Comparison of ENCODE assay signal across 8 mouse cellular contexts in genomic region chr4:128899332-128899731, GRCm38 (mm10). TPM values are rescaled to one million over a fixed set of nuclear protein-coding genes. Genes with fewer than 3 reads are reported as not detected.
A peak's percentile ranks its signal among the peaks of the same experiment; 100 is the strongest.
DNase-seq lines count a peak whose midpoint lies in the region; ATAC-seq and TF ChIP-seq lines count a peak whose summit lies in the region.

No protein-coding gene starts in this region.

- DNase-seq in brain, embryonic 14.5 days (ENCODE audit: low read depth), result peak; percentile 98
- DNase-seq in embryo, embryonic 9.5 days (ENCODE audit: extremely low spot score), result peak; percentile 68
- DNase-seq in heart, embryonic 10.5 days (ENCODE audit: low spot score), result peak; percentile 86
- DNase-seq in kidney, adult 2 months, result peak; percentile 83
- DNase-seq in left cerebral cortex, postnatal 36 days (ENCODE audit: low spot score in 2 of 2), result peak; percentile 64 to 65
- peak; percentile 62 for DNase-seq in stomach, postnatal 0 days (ENCODE audit: low spot score)
- no peak for DNase-seq in spleen, postnatal 36 days (ENCODE audit: low spot score in 2 of 2)

- H3K9ac ChIP-seq in midbrain, embryonic 13.5 days (replicated peaks), result peak overlapping the region; percentile 58; the same call in 1 of the 2 replicates
- H3K9ac ChIP-seq in stomach, postnatal 0 days (ENCODE audit: low read length), result peak overlapping the region; percentile 35; the same call in 1 of the 2 replicates

- H3K4me3 ChIP-seq in heart, embryonic 10.5 days, result no peak overlapping the region
- H3K4me3 ChIP-seq in kidney, adult 2 months (ENCODE audit: insufficient read depth, low read depth, low read length), result no peak overlapping the region
- no peak overlapping the region for H3K4me3 ChIP-seq in midbrain, embryonic 13.5 days (replicated peaks)
- H3K4me3 ChIP-seq in stomach, postnatal 0 days (ENCODE audit: low read depth, low read length), result no peak overlapping the region

- 0 out of 2 replicates have a peak overlapping the region, but pooled peaks have one; percentile 9 for H3K4me2 ChIP-seq in midbrain, embryonic 13.5 days (replicated peaks)
- no peak overlapping the region for H3K4me2 ChIP-seq in stomach, postnatal 0 days (replicated peaks; ENCODE audit: low read depth)

- H3K27ac ChIP-seq in heart, embryonic 10.5 days, result peak overlapping the region; percentile 88
- H3K27ac ChIP-seq in kidney, adult 2 months (ENCODE audit: insufficient read depth, low read depth, low read length), result no peak overlapping the region; the same call in 1 of the 2 replicates
- peak overlapping the region; percentile 94 for H3K27ac ChIP-seq in midbrain, embryonic 13.5 days
- peak overlapping the region; percentile 65 for H3K27ac ChIP-seq in stomach, postnatal 0 days (replicated peaks)

- 5% methylated on average over 6 of the region's 6 CpGs for WGBS in heart, embryonic 10.5 days
- WGBS in kidney, adult 2 months, result 16% methylated on average over 6 of the region's 6 CpGs
- 0% methylated on average over 6 of the region's 6 CpGs for WGBS in midbrain, embryonic 13.5 days
- WGBS in stomach, postnatal 0 days, result 7% methylated on average over 6 of the region's 6 CpGs

- intact Hi-C loops in left cerebral cortex, postnatal 36 days (cut with DNase I), result no loop called here

- H3K4me1 ChIP-seq in heart, embryonic 10.5 days, result peaks cover 42% of the 10 kb centered on the region
- H3K4me1 ChIP-seq in kidney, adult 2 months (ENCODE audit: control insufficient read depth, insufficient read depth, low read length), result 0 out of 2 replicates have a peak, but pooled peaks cover 2% of the 10 kb centered on the region
- peaks cover 39% of the 10 kb centered on the region for H3K4me1 ChIP-seq in midbrain, embryonic 13.5 days (replicated peaks)
- H3K4me1 ChIP-seq in stomach, postnatal 0 days (replicated peaks; ENCODE audit: control insufficient read depth, insufficient read depth), result no peaks in the 10 kb centered on the region

- no peaks in the 10 kb centered on the region for H3K9me3 ChIP-seq in heart, embryonic 10.5 days
- no peaks in the 10 kb centered on the region for H3K9me3 ChIP-seq in midbrain, embryonic 13.5 days
- no peaks in the 10 kb centered on the region for H3K9me3 ChIP-seq in stomach, postnatal 0 days (ENCODE audit: control insufficient read depth, low read length)

- TF ChIP-seq EP300 in stomach, postnatal 0 days (optimal IDR thresholded peaks at IDR 0.05), result no peak

- H3K36me3 ChIP-seq in heart, embryonic 10.5 days, result peaks cover 14% of the 10 kb centered on the region
- no peaks in the 10 kb centered on the region for H3K36me3 ChIP-seq in kidney, adult 2 months (ENCODE audit: control insufficient read depth, insufficient read depth, low read length)
- peaks cover 24% of the 10 kb centered on the region for H3K36me3 ChIP-seq in midbrain, embryonic 13.5 days
- no peaks in the 10 kb centered on the region for H3K36me3 ChIP-seq in stomach, postnatal 0 days (ENCODE audit: control insufficient read depth, insufficient read depth, low read length)

- peak; percentile 49; the same call in 1 of the 2 replicates for TF ChIP-seq POLR2A in brain, embryonic 14.5 days (IDR thresholded peaks at IDR 0.05; ENCODE audit: borderline replicate concordance, extremely low read depth, insufficient read depth, insufficient read length, poor library complexity, severe bottlenecking)
- TF ChIP-seq POLR2A in kidney, adult 2 months (IDR thresholded peaks at IDR 0.05; ENCODE audit: low read depth, low read length), result no peak

- TF ChIP-seq CTCF in brain, embryonic 14.5 days (IDR thresholded peaks at IDR 0.05; ENCODE audit: borderline replicate concordance, extremely low read depth, insufficient read depth, insufficient read length), result peak; percentile 19; the same call in 1 of the 2 replicates
- TF ChIP-seq CTCF in kidney, adult 2 months (conservative IDR thresholded peaks at IDR 0.05; ENCODE audit: insufficient read depth, insufficient read length, low read depth, low read length), result no peak
- no peak for TF ChIP-seq CTCF in stomach, postnatal 0 days (IDR thresholded peaks at IDR 0.05; ENCODE audit: low read depth)

- no peaks in the 10 kb centered on the region for H3K27me3 ChIP-seq in heart, embryonic 10.5 days (ENCODE audit: insufficient read depth, poor library complexity, severe bottlenecking)
- H3K27me3 ChIP-seq in kidney, adult 2 months (replicated peaks; ENCODE audit: control insufficient read depth, insufficient read depth, low read length), result no peaks in the 10 kb centered on the region
- no peaks in the 10 kb centered on the region for H3K27me3 ChIP-seq in midbrain, embryonic 13.5 days
- H3K27me3 ChIP-seq in stomach, postnatal 0 days (ENCODE audit: control insufficient read depth, insufficient read depth, low read length), result no peaks in the 10 kb centered on the region

- ATAC-seq in midbrain, embryonic 13.5 days, result peak; percentile 93
- peak; percentile 51; the same call in 1 of the 2 replicates for ATAC-seq in stomach, postnatal 0 days (ENCODE audit: low FRiP score, low TSS enrichment)

RNA-seq across cellular contexts. Expression of gene Trim62, which starts 16.0 kb away (rescaled TPM):
- polyA plus RNA-seq in brain, embryonic 14.5 days (2012; rRNA removed), result 15.4 and 33.5 TPM in 2 replicates
- polyA plus RNA-seq in heart, embryonic 10.5 days (2016; fragmentation: Nextera tagmentation; extraction: Ambion mirVana), result 4.1 and 6.5 TPM in 2 replicates
- polyA plus RNA-seq in kidney, adult 2 months (2012; rRNA removed), result 3.3 and 3.7 TPM in 2 replicates
- total RNA-seq in left cerebral cortex, postnatal 36 days (2021), result 10 to 100 TPM; 17.6 to 18.9 TPM
- polyA plus RNA-seq in midbrain, embryonic 13.5 days (2015; fragmentation: Nextera tagmentation; extraction: Ambion mirVana), result 11.3 and 15.9 TPM in 2 replicates
- 2.6 and 3.5 TPM in 2 replicates for polyA plus RNA-seq in stomach, postnatal 0 days (2015; fragmentation: Nextera tagmentation; extraction: Ambion mirVana)

Comparison
In these comparisons a context has a peak if more than half of its experiments do, and no peak if none do; other contexts are left out.
1. DNase-seq: peak in brain, embryonic 14.5 days (single experiment), embryo, embryonic 9.5 days (single experiment), heart, embryonic 10.5 days (single experiment), kidney, adult 2 months (single experiment), left cerebral cortex, postnatal 36 days (2 of 2) and stomach, postnatal 0 days (single experiment); none in spleen, postnatal 36 days (0 of 2).